Mouse (Mus musculus) E14TG2a.4 (cell line): ENCODE measurements around the gene H2-T23.
"Not testable (repeated sequence)": the region's sequence is repeated elsewhere in the genome, so short reads cannot be mapped to it uniquely, and the experiment has no call there.

Experiments used
- CTCF ChIP-seq: conservative IDR thresholded peaks from 2 replicates; pipeline ENCODE4 v1.5.1; 2014; ENCODE audit warnings: low read length
- NANOG ChIP-seq: IDR thresholded peaks from 2 replicates; pipeline ENCODE4 v1.6.1; 2014; ENCODE audit warnings: borderline replicate concordance, low read length, mixed read lengths

- TF ChIP-seq CTCF, result peak; percentile 36
- not testable (repeated sequence) for TF ChIP-seq NANOG
Observed at GRCm38 (mm10) chr17:36035010-36035638, 2.5 kb upstream of the H2-T23 start.
